Mouse (Mus musculus): ENCODE measurements around the gene Rpl28.

GRCm38 (mm10) chr7:4744886-4745285, 47.8 kb upstream of the Rpl28 start:
- TF ChIP-seq POLR2A (IDR thresholded peaks at IDR 0.05; ENCODE audit: control insufficient read depth, low read depth, low read length) (no peak), CTCF (IDR thresholded peaks at IDR 0.05; ENCODE audit: control insufficient read depth, insufficient read depth, insufficient replicate concordance, low read depth, low read length) (no peak)
